Mouse (Mus musculus) lung, embryonic 14.5 days (tissue): ENCODE results near the gene Ppp1r13b. TPM values are rescaled to one million over a fixed set of nuclear protein-coding genes. Genes with fewer than 3 reads are reported as not detected.

Source experiments
- ATAC-seq: fragments of 200-750 bp; cut with Nextera tagmentation; 2 replicates; pipeline ENCODE4 v1.8.0; 2017; ENCODE audit warnings: mild to moderate bottlenecking, moderate TSS enrichment, moderate library complexity; ENCODE audit not compliant: insufficient read depth
- DNase-seq: peaks from one replicate; pipeline ENCODE4 v3.0.0-alpha.2; 2015
- H3K27ac ChIP-seq: fragments of 300-500 bp; sonication (generic); 2 replicates; pipeline ENCODE4 v1.5.1; 2014; ENCODE audit warnings: low read depth, mild to moderate bottlenecking, moderate library complexity
- H3K27me3 ChIP-seq: fragments of 300-500 bp; sonication (generic); 2 replicates; pipeline ENCODE4 v1.6.1; 2014; ENCODE audit warnings: low read length, control low read depth; ENCODE audit not compliant: insufficient read depth
- H3K36me3 ChIP-seq: fragments of 300-500 bp; sonication (generic); 2 replicates; pipeline ENCODE4 v1.6.1; 2014; ENCODE audit warnings: control low read depth; ENCODE audit not compliant: insufficient read depth
- H3K4me1 ChIP-seq: fragments of 300-500 bp; sonication (generic); 2 replicates; pipeline ENCODE4 v1.6.1; 2014; ENCODE audit warnings: antibody characterized with exemption, control low read depth; ENCODE audit not compliant: insufficient read depth
- H3K4me2 ChIP-seq: fragments of 300-500 bp; sonication (generic); 2 replicates; pipeline ENCODE4 v1.6.1; 2014; ENCODE audit warnings: mild to moderate bottlenecking
- H3K4me3 ChIP-seq: fragments of 300-500 bp; sonication (generic); 2 replicates; pipeline ENCODE4 v1.5.1; 2014; ENCODE audit warnings: low read depth, low read length
- H3K9ac ChIP-seq: fragments of 300-500 bp; sonication (generic); 2 replicates; pipeline ENCODE4 v1.6.1; 2014
- H3K9me3 ChIP-seq: fragments of 300-500 bp; sonication (generic); 2 replicates; pipeline ENCODE4 v1.6.1; 2016; ENCODE audit warnings: low read depth, low read length, control low read depth
- CTCF ChIP-seq: IDR thresholded peaks from 2 replicates; pipeline ENCODE4 v1.5.1; 2016; ENCODE audit warnings: antibody characterized with exemption, low read depth
- WGBS: fragments of 180-500 bp; shearing (Covaris S2); extraction: QIAGEN DNeasy Blood & Tissue Kit; methylation state at CpG from one replicate; pipeline ENCODE4 v1.1.7; 2014; 5-methylcytosine and 5-hydroxymethylcytosine counted together
- polyA plus RNA-seq: library from polyadenylated mRNA; unstranded; fragments of >200 nt; fragmentation: Nextera tagmentation; extraction: Ambion mirVana; gene quantifications from 2 replicates; pipeline ENCODE4 v1.2.1, GENCODE M21; 2014

Gene Ppp1r13b
- polyA plus RNA-seq, 1 experiment from 2014 or later = 29.0 TPM

DNA sequence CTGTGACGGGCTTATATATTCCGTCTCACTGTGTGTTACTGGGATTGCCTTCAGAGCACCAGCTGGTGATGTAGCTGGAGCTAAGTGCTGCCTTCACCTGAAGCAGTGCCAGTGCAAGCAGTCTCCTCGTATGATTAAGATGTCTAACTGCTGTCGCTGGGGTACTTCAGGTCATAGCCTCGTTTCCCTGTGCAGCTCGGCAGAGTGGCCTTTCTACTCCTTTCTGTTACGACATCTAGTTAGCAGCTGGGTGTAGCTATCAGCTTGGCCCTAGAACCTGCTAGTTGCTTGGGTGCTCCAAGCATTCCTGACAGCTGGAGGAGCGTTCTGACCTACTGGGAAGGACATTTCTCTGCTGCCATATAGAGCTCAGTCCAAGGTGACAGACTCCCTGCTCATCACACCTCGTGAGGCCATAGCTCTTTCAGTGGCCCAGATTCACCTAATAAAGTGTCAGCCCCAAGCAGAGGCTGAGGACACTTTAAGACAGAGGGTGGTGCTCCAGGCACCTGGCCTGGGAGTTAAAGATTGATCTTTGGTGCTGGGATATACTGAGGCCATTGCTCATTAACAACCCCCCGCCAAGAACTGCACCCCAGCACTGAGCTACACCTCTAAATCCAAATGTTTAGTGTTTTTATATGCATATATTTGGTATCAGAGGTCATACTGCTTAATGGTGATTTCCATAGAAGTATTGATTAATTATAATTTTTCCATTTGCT is 107.3 kb downstream of the Ppp1r13b start:
- Histone ChIP-seq H3K36me3 (peaks cover 96% of the 10 kb centered on the region), H3K9me3 (no peaks in the 10 kb centered on the region), H3K9ac (no peak overlapping the region), H3K4me2 (no peak overlapping the region), H3K4me3 (no peak overlapping the region), H3K27ac (no peak overlapping the region), H3K4me1 (no peaks in the 10 kb centered on the region), H3K27me3 (no peaks in the 10 kb centered on the region)
- no peak for TF ChIP-seq CTCF
- WGBS = 80% methylated on average over 10 of the region's 10 CpGs
- ATAC-seq (no peak), DNase-seq (no peak)

DNA sequence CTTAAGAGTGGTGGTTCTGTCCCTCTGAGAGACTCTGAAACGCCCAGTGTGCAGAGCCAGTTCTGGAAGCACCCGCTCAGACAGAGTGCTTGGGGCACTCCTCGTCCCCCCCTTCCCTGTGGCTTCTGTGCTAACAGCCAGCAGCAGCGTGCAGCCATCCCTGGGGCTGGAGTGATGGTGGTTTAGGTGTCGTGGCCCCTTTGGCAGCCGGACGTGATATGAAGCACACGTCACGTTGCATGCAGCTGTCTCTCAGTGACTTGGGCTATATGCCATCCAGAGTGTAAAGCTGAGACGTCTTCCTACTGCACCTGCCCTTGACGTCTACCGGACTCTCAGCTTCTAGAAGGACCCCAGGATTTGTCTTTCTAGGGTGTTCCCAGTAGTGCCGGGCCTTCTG is 109.4 kb downstream of the Ppp1r13b start:
- H3K9ac ChIP-seq = no peak overlapping the region
- ATAC-seq (no peak), DNase-seq (no peak)
- no peak overlapping the region for H3K4me3 ChIP-seq
- peaks cover 96% of the 10 kb centered on the region for H3K36me3 ChIP-seq
- H3K27ac ChIP-seq = no peak overlapping the region
- no peak overlapping the region for H3K4me2 ChIP-seq
- H3K27me3 ChIP-seq = no peaks in the 10 kb centered on the region
- no peak for TF ChIP-seq CTCF
- no peaks in the 10 kb centered on the region for H3K4me1 ChIP-seq
- H3K9me3 ChIP-seq = no peaks in the 10 kb centered on the region
- 90% methylated on average over 13 of the region's 13 CpGs for WGBS

DNA sequence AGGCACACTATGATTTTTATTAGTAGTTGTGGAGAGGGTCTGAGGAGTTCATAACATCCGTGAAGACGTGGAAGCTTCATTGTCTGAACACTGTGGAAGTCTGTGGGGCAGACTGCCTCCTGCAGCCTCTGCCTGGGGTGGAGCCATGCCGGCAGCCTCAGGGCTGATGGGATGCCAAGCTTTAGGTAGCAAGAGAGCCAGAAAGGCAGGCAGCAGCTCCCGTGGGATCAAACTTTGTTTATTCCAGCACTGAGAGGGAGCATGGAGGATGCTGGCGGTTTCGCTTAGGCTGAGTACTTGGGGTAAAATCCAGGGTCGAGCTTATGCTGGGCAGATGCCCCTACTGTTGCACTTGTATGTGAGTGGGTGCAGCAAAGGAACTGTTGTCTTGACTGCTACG is 110.7 kb downstream of the Ppp1r13b start:
- H3K9me3 ChIP-seq = no peaks in the 10 kb centered on the region

DNA sequence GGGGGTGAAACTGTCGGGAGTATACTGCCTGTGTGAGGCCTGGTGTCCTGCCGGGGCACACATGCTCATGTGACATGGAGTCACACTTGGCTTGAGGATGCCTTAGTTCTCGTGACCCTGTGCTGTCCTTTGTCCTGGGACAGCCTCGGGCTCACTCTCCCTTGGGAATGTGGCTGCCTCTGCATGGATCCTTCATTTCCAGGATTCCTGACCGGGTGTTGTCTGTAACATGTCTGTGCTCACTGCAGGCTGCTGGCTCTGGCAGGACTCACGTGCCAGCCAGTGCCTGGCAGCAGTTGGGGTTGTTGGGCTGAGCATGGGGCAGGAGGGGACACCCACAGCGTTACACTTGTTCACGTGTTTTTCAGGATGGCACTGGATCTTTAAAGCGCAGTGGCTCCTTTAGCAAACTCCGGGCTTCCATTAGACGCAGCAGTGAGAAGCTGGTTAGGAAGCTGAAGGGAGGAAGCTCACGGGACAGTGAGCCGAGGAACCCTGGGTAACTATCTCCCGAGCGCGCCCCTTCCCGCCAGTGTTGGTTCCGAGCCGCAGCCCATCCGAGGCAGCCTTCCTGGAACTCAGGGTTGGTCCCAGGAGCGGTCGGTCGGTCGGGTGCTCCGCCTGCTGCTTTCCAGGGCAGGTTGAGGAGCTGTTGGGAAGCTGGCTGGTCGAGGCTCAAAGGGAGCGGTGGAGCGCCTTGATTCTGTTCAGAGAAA is 112.6 kb downstream of the Ppp1r13b start:
- no peak overlapping the region for H3K4me3 ChIP-seq
- no peak for TF ChIP-seq CTCF
- WGBS = 89% methylated on average over 28 of the region's 28 CpGs

More for the DNA sequence above, 110.7 kb downstream of the Ppp1r13b start:
- no peaks in the 10 kb centered on the region for H3K4me1 ChIP-seq
- no peak overlapping the region for H3K4me2 ChIP-seq
- no peak for ATAC-seq
- no peak for DNase-seq
- TF ChIP-seq CTCF = no peak
- peaks cover 96% of the 10 kb centered on the region for H3K36me3 ChIP-seq
- no peak overlapping the region for H3K9ac ChIP-seq
- WGBS = 81% methylated on average over 8 of the region's 8 CpGs
- no peaks in the 10 kb centered on the region for H3K27me3 ChIP-seq
- H3K4me3 ChIP-seq = no peak overlapping the region
- H3K27ac ChIP-seq = no peak overlapping the region

DNA sequence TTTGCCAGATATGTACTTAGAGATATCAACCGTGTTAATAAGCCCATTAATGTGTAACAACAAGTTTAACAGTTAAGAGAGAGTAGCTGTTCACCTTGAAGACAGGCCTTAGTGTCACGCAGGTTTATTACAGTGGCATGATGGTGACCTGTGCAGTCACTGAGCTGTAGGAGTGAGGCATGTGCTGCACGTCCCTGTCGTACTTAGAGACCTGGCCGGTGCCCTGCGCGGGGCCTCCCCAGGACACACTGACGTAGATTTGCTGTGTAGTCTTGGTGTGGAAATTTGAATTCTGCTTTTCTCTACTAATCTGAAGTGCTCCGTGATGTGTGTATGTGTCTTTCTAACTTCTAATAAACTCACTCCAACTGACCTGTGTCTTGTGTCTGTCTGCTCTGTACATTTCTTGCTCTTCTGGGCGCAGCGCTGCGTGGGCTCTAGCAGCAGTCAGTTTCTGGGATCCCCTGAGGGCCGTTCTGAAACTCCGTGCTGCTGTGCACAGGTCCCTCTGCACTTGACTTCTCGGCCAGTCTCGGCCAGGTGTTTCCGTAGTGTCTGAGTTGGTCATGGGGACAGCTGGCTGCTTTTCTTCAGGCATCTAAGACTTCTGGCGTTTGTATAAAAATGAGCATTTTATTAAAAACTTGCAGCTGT is 113.3 kb downstream of the Ppp1r13b start:
- Histone ChIP-seq H3K36me3 (peaks cover 96% of the 10 kb centered on the region), H3K9ac (no peak overlapping the region), H3K9me3 (no peaks in the 10 kb centered on the region), H3K4me3 (no peak overlapping the region), H3K27ac (no peak overlapping the region), H3K27me3 (no peaks in the 10 kb centered on the region), H3K4me2 (no peak overlapping the region), H3K4me1 (no peaks in the 10 kb centered on the region)
- no peak for TF ChIP-seq CTCF
- ATAC-seq (no peak), DNase-seq (no peak)
- WGBS = 89% methylated on average over 18 of the region's 18 CpGs

More for the DNA sequence above, 112.6 kb downstream of the Ppp1r13b start:
- no peaks in the 10 kb centered on the region for H3K27me3 ChIP-seq
- DNase-seq (no peak), ATAC-seq (no peak)
- no peaks in the 10 kb centered on the region for H3K9me3 ChIP-seq
- no peak overlapping the region for H3K9ac ChIP-seq
- H3K4me1 ChIP-seq = no peaks in the 10 kb centered on the region
- peaks cover 96% of the 10 kb centered on the region for H3K36me3 ChIP-seq
- no peak overlapping the region for H3K27ac ChIP-seq
- H3K4me2 ChIP-seq = no peak overlapping the region

DNA sequence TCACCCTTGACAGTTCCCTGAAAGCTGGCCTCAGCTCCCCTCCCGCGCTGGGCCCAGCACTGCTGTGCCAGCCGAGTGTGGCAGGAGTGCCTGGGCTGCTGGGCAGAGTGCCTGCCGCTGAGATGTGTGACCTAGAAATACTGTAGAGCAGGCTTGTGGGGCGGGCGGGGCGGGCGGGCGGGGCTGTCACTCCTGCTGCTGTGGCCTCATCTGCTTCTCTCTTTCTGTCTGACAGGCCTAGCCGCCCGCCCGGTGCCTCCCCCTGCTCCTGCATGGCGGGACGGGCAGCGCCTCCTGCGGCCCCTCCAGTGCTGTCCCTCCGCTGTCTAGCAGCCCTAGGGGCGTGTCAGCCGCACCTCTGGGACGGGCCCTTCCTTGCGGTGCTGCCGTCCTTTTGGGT is 113.8 kb downstream of the Ppp1r13b start:
- DNase-seq (no peak), ATAC-seq (no peak)
- H3K27ac ChIP-seq = no peak overlapping the region
- H3K4me1 ChIP-seq = no peaks in the 10 kb centered on the region
- H3K9ac ChIP-seq = no peak overlapping the region
- H3K4me3 ChIP-seq = no peak overlapping the region
- H3K36me3 ChIP-seq = peaks cover 96% of the 10 kb centered on the region
- H3K4me2 ChIP-seq = no peak overlapping the region
- WGBS = 69% methylated on average over 22 of the region's 22 CpGs
- H3K9me3 ChIP-seq = no peaks in the 10 kb centered on the region
- H3K27me3 ChIP-seq = no peaks in the 10 kb centered on the region
- no peak for TF ChIP-seq CTCF
